Mouse (Mus musculus) heart, postnatal 0 days (tissue): ENCODE data around the gene Rab11fip3. TPM values are rescaled to one million over a fixed set of nuclear protein-coding genes. Genes with fewer than 3 reads are reported as not detected.

Source experiments
- ATAC-seq: fragments of 200-750 bp; cut with Nextera tagmentation; 2 replicates; pipeline ENCODE4 v1.8.0; 2017; ENCODE audit warnings: low read depth, moderate number of reproducible peaks, moderate library complexity; ENCODE audit not compliant: insufficient read depth
- DNase-seq: peaks from one replicate; pipeline ENCODE4 v3.0.0-alpha.2; 2016; ENCODE audit warnings: low spot score
- H3K27ac ChIP-seq: fragments of 300-500 bp; sonication (generic); 2 replicates; pipeline ENCODE4 v1.5.1; 2014; ENCODE audit warnings: low read depth, mild to moderate bottlenecking
- H3K27me3 ChIP-seq: fragments of 300-500 bp; sonication (generic); 2 replicates; pipeline ENCODE4 v1.6.1; 2014; ENCODE audit warnings: low read length, mixed read lengths; ENCODE audit not compliant: control insufficient read depth, insufficient read depth
- H3K36me3 ChIP-seq: fragments of 300-500 bp; sonication (generic); replicated peaks from 2 replicates; pipeline ENCODE4 v1.6.1; 2014; ENCODE audit warnings: low read length, mixed read lengths; ENCODE audit not compliant: control insufficient read depth, insufficient read depth
- H3K4me1 ChIP-seq: fragments of 300-500 bp; sonication (generic); 2 replicates; pipeline ENCODE4 v1.6.1; 2014; ENCODE audit warnings: antibody characterized with exemption; ENCODE audit not compliant: control insufficient read depth, insufficient read depth
- H3K4me2 ChIP-seq: fragments of 300-500 bp; sonication (generic); 2 replicates; pipeline ENCODE4 v1.6.1; 2014; ENCODE audit warnings: low read depth, mild to moderate bottlenecking, low read length, moderate library complexity
- H3K4me3 ChIP-seq: fragments of 300-500 bp; sonication (generic); 2 replicates; pipeline ENCODE4 v1.5.1; 2014; ENCODE audit warnings: low read depth, low read length
- H3K9ac ChIP-seq: fragments of 300-500 bp; sonication (generic); replicated peaks from 2 replicates; pipeline ENCODE4 v1.6.1; 2014; ENCODE audit warnings: low read depth, low read length, mixed read lengths
- H3K9me3 ChIP-seq: fragments of 300-500 bp; sonication (generic); replicated peaks from 2 replicates; pipeline ENCODE4 v1.6.1; 2016; ENCODE audit warnings: low read length; ENCODE audit not compliant: control insufficient read depth
- CTCF ChIP-seq: IDR thresholded peaks from 2 replicates; pipeline ENCODE4 v1.5.1; 2016; ENCODE audit warnings: antibody characterized with exemption, control low read depth, low read depth
- EP300 ChIP-seq: IDR thresholded peaks from 2 replicates; pipeline ENCODE4 v1.6.1; 2016; ENCODE audit warnings: antibody characterized with exemption, low read depth
- WGBS: fragments of 180-500 bp; shearing (Covaris S2); extraction: QIAGEN DNeasy Blood & Tissue Kit; methylation state at CpG from one replicate; pipeline ENCODE4 v1.1.7; 2014; 5-methylcytosine and 5-hydroxymethylcytosine counted together
- polyA plus RNA-seq: library from polyadenylated mRNA; unstranded; fragments of >200 nt; fragmentation: Nextera tagmentation; extraction: Ambion mirVana; gene quantifications from 2 replicates; pipeline ENCODE4 v1.2.1, GENCODE M21; 2015
- total RNA-seq: library from RNA; depleted of rRNA; stranded (reverse); fragments of >200 nt; gene quantifications from 2 replicates; pipeline ENCODE4 v1.2.3, GENCODE M21; 2014; ENCODE audit warnings: low replicate concordance

The Rab11fip3 gene
- total and polyA plus RNA-seq, 2 experiments from 2014 or later, result 7.9 to 8.7 TPM

- TF ChIP-seq EP300 (no peak), CTCF (no peak)
- Histone ChIP-seq H3K27me3 (no peaks in the 10 kb centered on the region), H3K4me1 (peaks cover 3% of the 10 kb centered on the region; the same call in 1 of the 2 replicates), H3K4me3 (no peak overlapping the region), H3K9ac (no peak overlapping the region), H3K4me2 (no peak overlapping the region), H3K27ac (no peak overlapping the region), H3K9me3 (no peaks in the 10 kb centered on the region), H3K36me3 (no peaks in the 10 kb centered on the region)
- 85% methylated on average over 4 of the region's 4 CpGs for WGBS
- no peak for DNase-seq
- ATAC-seq, result no peak
These were observed 16.6 kb downstream of the Rab11fip3 start for GRCm38 (mm10) chr17:26052706-26053105.

DNA sequence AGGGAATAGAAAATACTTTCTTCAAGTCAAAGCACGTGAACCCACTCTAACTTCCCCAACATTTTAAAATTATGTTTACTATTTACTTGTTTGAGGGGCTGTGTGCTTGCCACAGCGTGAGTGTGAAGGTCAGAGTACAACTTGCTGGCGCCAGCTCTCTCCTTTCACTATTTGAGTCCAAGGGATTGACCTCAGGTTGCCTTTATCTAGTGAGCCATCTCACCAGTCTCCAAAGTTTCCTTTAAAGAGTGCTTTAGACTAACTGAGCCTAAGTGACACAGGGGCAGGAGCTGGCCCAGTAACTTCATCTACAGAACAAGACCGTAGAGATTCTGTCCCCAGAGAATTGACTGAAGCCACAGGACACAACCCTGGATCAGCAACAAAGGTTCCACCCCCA, 17.3 kb downstream of the Rab11fip3 start:
- no peaks in the 10 kb centered on the region for H3K27me3 ChIP-seq
- ATAC-seq, result no peak
- H3K27ac ChIP-seq, result no peak overlapping the region
- H3K4me2 ChIP-seq, result no peak overlapping the region
- DNase-seq, result no peak
- H3K36me3 ChIP-seq, result no peaks in the 10 kb centered on the region
- H3K9me3 ChIP-seq, result no peaks in the 10 kb centered on the region
- H3K4me3 ChIP-seq, result no peak overlapping the region
- peaks cover 3% of the 10 kb centered on the region; the same call in 1 of the 2 replicates for H3K4me1 ChIP-seq
- TF ChIP-seq CTCF (no peak), EP300 (no peak)
- H3K9ac ChIP-seq, result no peak overlapping the region
- WGBS, result 89% methylated on average over 4 of the region's 4 CpGs

DNA sequence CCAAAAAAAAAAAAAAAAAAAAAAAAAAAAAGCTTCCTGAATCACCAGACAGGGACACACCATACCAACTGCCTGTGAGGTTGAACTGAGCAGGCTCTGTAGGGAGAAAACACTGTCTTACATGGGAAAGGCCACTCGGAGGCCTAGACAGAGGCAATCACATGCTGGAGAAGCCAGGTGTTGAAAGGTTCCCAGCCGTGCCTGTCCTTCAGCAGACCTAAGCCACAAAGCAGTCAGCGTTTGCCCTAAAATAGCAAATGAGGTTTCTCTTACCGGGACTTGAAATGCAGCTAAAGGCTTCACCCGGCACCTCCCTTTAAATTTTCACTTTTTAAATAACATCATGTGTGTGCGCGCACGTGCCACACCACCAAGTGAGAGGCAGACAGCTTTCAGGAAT, 21.2 kb downstream of the Rab11fip3 start:
- Histone ChIP-seq H3K9ac (no peak overlapping the region), H3K27ac (no peak overlapping the region), H3K9me3 (no peaks in the 10 kb centered on the region), H3K36me3 (no peaks in the 10 kb centered on the region), H3K27me3 (no peaks in the 10 kb centered on the region), H3K4me1 (peaks cover 16% of the 10 kb centered on the region), H3K4me2 (no peak overlapping the region), H3K4me3 (no peak overlapping the region)
- WGBS, result 47% methylated on average over 8 of the region's 8 CpGs
- TF ChIP-seq EP300 (no peak), CTCF (no peak)
- DNase-seq (peak; percentile 40), ATAC-seq (no peak)

DNA sequence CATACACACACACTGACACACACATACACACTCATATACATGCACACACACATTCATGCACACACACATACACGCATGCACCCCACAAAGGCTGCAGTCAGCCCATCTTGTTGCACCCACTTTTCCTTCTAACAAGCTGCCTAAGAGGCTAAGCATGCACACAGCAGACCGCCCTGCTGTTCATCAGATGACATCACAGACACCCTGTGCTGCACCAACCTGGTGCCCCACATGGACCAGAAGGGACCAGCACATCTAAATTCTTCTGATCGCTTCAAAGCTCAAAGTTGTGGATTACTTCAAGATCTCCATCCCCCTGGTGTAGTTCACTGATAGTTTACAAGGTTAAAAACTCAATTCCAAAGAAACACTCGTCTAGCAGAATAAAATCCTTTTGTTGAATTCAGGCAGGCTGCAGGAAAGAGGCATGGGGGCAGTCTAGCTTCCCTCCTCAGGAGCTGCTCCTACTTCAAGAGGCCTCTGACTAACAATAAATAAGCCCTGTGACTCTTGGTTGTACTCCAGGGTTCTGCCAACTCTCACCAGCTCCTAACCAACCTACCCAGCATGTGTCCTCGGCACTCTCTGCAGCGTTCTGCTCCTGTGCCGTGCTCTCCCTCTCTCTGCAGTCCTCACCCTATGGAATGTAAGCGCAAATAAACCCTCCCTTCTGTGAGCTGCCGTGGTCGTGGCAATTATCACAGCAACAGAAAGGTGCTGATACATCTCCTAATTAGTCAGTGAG, 22.9 kb downstream of the Rab11fip3 start:
- Histone ChIP-seq H3K4me1 (peaks cover 22% of the 10 kb centered on the region), H3K9ac (no peak overlapping the region), H3K9me3 (no peaks in the 10 kb centered on the region), H3K4me2 (no peak overlapping the region), H3K4me3 (no peak overlapping the region), H3K27me3 (no peaks in the 10 kb centered on the region), H3K36me3 (no peaks in the 10 kb centered on the region), H3K27ac (no peak overlapping the region)
- WGBS, result 47% methylated on average over 10 of the region's 10 CpGs
- DNase-seq, result peak; percentile 11
- no peak for ATAC-seq
- TF ChIP-seq EP300 (no peak), CTCF (no peak)

DNA sequence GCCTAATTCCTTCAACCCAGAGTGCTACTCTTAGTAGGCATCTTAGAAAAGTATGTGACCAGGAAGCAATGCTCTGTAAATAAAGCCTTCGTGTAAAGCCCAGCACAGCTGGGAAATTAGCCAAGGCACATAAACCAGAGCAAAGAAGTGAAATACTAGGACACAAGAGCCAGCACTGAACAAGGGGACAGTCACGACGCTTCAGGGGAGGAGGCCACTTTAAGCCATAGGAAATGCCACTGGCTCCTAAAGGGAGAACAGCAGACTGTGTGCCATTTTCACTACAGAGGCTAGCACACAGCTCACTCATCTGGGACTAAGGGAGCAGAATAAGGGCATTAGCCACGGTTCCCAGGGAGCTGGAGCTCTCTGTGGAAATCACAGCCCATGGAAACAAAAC, 24.1 kb downstream of the Rab11fip3 start:
- Histone ChIP-seq H3K27me3 (no peaks in the 10 kb centered on the region), H3K4me2 (no peak overlapping the region), H3K36me3 (no peaks in the 10 kb centered on the region), H3K9me3 (no peaks in the 10 kb centered on the region), H3K27ac (no peak overlapping the region), H3K4me3 (no peak overlapping the region), H3K4me1 (peaks cover 22% of the 10 kb centered on the region), H3K9ac (no peak overlapping the region)
- TF ChIP-seq CTCF (no peak), EP300 (no peak)
- whole genome bisulfite sequencing, result 52% methylated on average over 4 of the region's 4 CpGs
- DNase-seq (peak; percentile 8), ATAC-seq (no peak)

DNA sequence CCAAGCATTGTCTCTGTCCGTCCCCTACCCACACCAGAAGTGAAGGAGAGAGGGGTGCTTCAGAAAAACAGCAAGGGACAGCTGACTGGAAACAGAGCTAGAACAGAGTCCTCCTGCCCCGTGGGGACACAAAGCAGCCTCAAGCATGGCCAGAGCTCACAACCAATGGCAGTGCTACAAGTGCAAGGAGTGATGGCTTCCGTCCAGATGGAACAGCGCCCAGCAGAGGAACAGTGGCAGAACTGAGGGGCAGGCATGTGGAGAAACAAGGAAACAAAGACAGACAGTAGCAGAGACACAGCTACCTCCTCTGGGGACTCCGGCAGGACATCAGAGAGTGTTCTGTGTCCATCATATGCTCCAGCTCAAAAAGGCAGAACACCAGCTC, 26.1 kb downstream of the Rab11fip3 start:
- Histone ChIP-seq H3K4me2 (peak overlapping the region; percentile 55), H3K27me3 (no peaks in the 10 kb centered on the region), H3K4me3 (0 out of 2 replicates have a peak overlapping the region, but pooled peaks have one; percentile 13), H3K9me3 (no peaks in the 10 kb centered on the region), H3K36me3 (no peaks in the 10 kb centered on the region), H3K27ac (peak overlapping the region; percentile 95), H3K9ac (peak overlapping the region; percentile 40; the same call in 1 of the 2 replicates), H3K4me1 (peaks cover 21% of the 10 kb centered on the region)
- 13% methylated on average over 5 of the region's 5 CpGs for whole genome bisulfite sequencing
- DNase-seq (peak; percentile 80), ATAC-seq (peak; percentile 91)
- TF ChIP-seq CTCF (peak; percentile 30; the same call in 1 of the 2 replicates), EP300 (no peak)
